Mouse (Mus musculus) C2C12 (cell line): ENCODE results near the gene Ms4a4a.

ENCODE experiments used
- CEBPB ChIP-seq: IDR thresholded peaks from one replicate; pipeline ENCODE4 v1.6.1; 2011; ENCODE audit warnings: low read depth, mild to moderate bottlenecking, control low read depth, moderate library complexity
- CTCF ChIP-seq: IDR thresholded peaks from one replicate; pipeline ENCODE4 v1.5.1; 2011; ENCODE audit not compliant: control insufficient read depth, insufficient read depth, insufficient read length
- FOSL1 ChIP-seq: IDR thresholded peaks from one replicate; pipeline ENCODE4 v1.8.0; 2011; ENCODE audit warnings: mild to moderate bottlenecking, low read length; ENCODE audit not compliant: poor library complexity, insufficient read depth, severe bottlenecking
- MAX ChIP-seq: IDR thresholded peaks from one replicate; pipeline ENCODE4 v1.6.1; 2011; ENCODE audit warnings: mild to moderate bottlenecking, control low read depth
- MYOD1 ChIP-seq: IDR thresholded peaks from one replicate; pipeline ENCODE4 v1.6.1; 2011; ENCODE audit warnings: low read depth; ENCODE audit not compliant: control insufficient read depth, insufficient read length
- MYOG ChIP-seq: IDR thresholded peaks from one replicate; pipeline ENCODE4 v1.6.1; 2011; ENCODE audit not compliant: control insufficient read depth, insufficient read length; ENCODE audit errors: extremely low read depth
- USF1 ChIP-seq: IDR thresholded peaks from one replicate; pipeline ENCODE4 v1.6.1; 2011; ENCODE audit warnings: low read depth, mild to moderate bottlenecking, control low read depth, moderate library complexity

DNA sequence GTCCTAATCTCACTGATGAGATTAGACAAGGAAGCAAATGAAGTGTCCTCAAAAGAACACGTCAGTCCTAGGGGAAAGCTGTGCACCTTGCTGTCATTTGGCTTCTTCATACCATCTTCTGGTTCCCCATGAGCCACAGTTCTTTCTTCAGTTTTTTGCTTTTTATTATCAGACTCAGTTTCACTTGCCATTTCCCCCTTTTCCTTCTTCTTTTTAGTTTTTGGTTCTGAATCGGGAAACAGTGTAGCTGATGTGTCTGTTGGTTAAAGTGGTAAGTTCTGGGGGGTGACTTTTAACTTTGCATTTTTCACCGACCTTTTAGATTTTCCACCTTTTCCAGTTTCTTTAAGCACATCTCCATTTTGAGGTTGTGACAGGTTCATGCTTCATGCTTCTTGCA, 29.2 kb downstream of the Ms4a4a start, which contains the start of gene Ms4a4c:
- no peak for TF ChIP-seq MAX
- no peak for TF ChIP-seq CTCF
- TF ChIP-seq CEBPB, result no peak
- TF ChIP-seq FOSL1, result no peak
- TF ChIP-seq MYOD1, result no peak
- no peak for TF ChIP-seq MYOG
- no peak for TF ChIP-seq USF1
